Mouse (Mus musculus) neural tube, embryonic 11.5 days (tissue): ENCODE data around the gene Ptprj. TPM values are rescaled to one million over a fixed set of nuclear protein-coding genes. Genes with fewer than 3 reads are reported as not detected.

Experiments
- ATAC-seq: fragments of 200-750 bp; cut with Nextera tagmentation; 2 replicates; pipeline ENCODE4 v1.8.0; 2017; ENCODE audit warnings: moderate number of reproducible peaks, mild to moderate bottlenecking, moderate TSS enrichment, moderate library complexity; ENCODE audit not compliant: insufficient read depth, low FRiP score, low TSS enrichment
- DNase-seq: peaks from one replicate; pipeline ENCODE4 v3.0.0-alpha.2; 2015; ENCODE audit warnings: low spot score
- H3K27ac ChIP-seq: fragments of 300-500 bp; sonication (generic); 2 replicates; pipeline ENCODE4 v1.5.1; 2014; ENCODE audit warnings: low read depth, mild to moderate bottlenecking, low read length
- H3K27me3 ChIP-seq: fragments of 300-500 bp; sonication (generic); 2 replicates; pipeline ENCODE4 v1.6.1; 2014; ENCODE audit warnings: mild to moderate bottlenecking, low read length, mixed read lengths; ENCODE audit not compliant: control insufficient read depth, insufficient read depth
- H3K36me3 ChIP-seq: fragments of 300-500 bp; sonication (generic); 2 replicates; pipeline ENCODE4 v1.6.1; 2014; ENCODE audit warnings: mild to moderate bottlenecking, low read length, moderate library complexity, mixed read lengths; ENCODE audit not compliant: control insufficient read depth, insufficient read depth
- H3K4me1 ChIP-seq: fragments of 300-500 bp; sonication (generic); 2 replicates; pipeline ENCODE4 v1.6.1; 2014; ENCODE audit warnings: low read length, mixed read lengths; ENCODE audit not compliant: control insufficient read depth, insufficient read depth
- H3K4me2 ChIP-seq: fragments of 300-500 bp; sonication (generic); 2 replicates; pipeline ENCODE4 v1.6.1; 2014; ENCODE audit warnings: low read depth, mild to moderate bottlenecking, moderate library complexity
- H3K4me3 ChIP-seq: fragments of 300-500 bp; sonication (generic); 2 replicates; pipeline ENCODE4 v1.5.1; 2014; ENCODE audit warnings: low read depth, low read length
- H3K9ac ChIP-seq: fragments of 300-500 bp; sonication (generic); 2 replicates; pipeline ENCODE4 v1.6.1; 2014; ENCODE audit warnings: mild to moderate bottlenecking, low read length
- H3K9me3 ChIP-seq: fragments of 300-500 bp; sonication (generic); 2 replicates; pipeline ENCODE4 v1.6.1; 2016; ENCODE audit warnings: low read length; ENCODE audit not compliant: control insufficient read depth
- WGBS: fragments of 180-500 bp; shearing (Covaris S2); extraction: QIAGEN DNeasy Blood & Tissue Kit; methylation state at CpG from one replicate; pipeline ENCODE4 v1.1.7; 2014; 5-methylcytosine and 5-hydroxymethylcytosine counted together
- polyA plus RNA-seq: library from polyadenylated mRNA; unstranded; fragments of >200 nt; fragmentation: Nextera tagmentation; extraction: Ambion mirVana; gene quantifications from 2 replicates; pipeline ENCODE4 v1.2.1, GENCODE M21; 2014

Gene Ptprj
- polyA plus RNA-seq, 1 experiment from 2014 or later: 3.7 TPM

- Histone ChIP-seq H3K4me3 (no peak overlapping the region), H3K27ac (no peak overlapping the region)
- WGBS: 87% methylated on average over 2 of the region's 2 CpGs
These were observed 32.6 kb upstream of the Ptprj start for GRCm38 (mm10) chr2:90613006-90613405.

GRCm38 (mm10) chr2:90611959-90612571 is 31.6 kb upstream of the Ptprj start:
- 90% methylated on average over 10 of the region's 10 CpGs for WGBS

More at GRCm38 (mm10) chr2:90613006-90613405, 32.6 kb upstream of the Ptprj start:
- H3K27me3 ChIP-seq: no peaks in the 10 kb centered on the region
- no peak overlapping the region for H3K4me2 ChIP-seq
- no peaks in the 10 kb centered on the region for H3K4me1 ChIP-seq
- no peak for ATAC-seq
- H3K36me3 ChIP-seq: no peaks in the 10 kb centered on the region
- DNase-seq: no peak
- H3K9me3 ChIP-seq: no peaks in the 10 kb centered on the region
- H3K9ac ChIP-seq: no peak overlapping the region

GRCm38 (mm10) chr2:90601056-90601455 is 20.6 kb upstream of the Ptprj start:
- Histone ChIP-seq H3K36me3 (no peaks in the 10 kb centered on the region), H3K27ac (no peak overlapping the region), H3K4me1 (no peaks in the 10 kb centered on the region), H3K4me3 (no peak overlapping the region), H3K9ac (no peak overlapping the region), H3K27me3 (no peaks in the 10 kb centered on the region), H3K9me3 (no peaks in the 10 kb centered on the region), H3K4me2 (no peak overlapping the region)
- 91% methylated on average over 3 of the region's 3 CpGs for WGBS
- DNase-seq (no peak), ATAC-seq (no peak)

More at GRCm38 (mm10) chr2:90611959-90612571, 31.6 kb upstream of the Ptprj start:
- H3K4me3 ChIP-seq: no peak overlapping the region
- no peaks in the 10 kb centered on the region for H3K27me3 ChIP-seq
- H3K9ac ChIP-seq: no peak overlapping the region
- no peaks in the 10 kb centered on the region for H3K36me3 ChIP-seq
- ATAC-seq: no peak
- H3K4me2 ChIP-seq: no peak overlapping the region
- no peaks in the 10 kb centered on the region for H3K9me3 ChIP-seq
- no peak for DNase-seq
- H3K4me1 ChIP-seq: no peaks in the 10 kb centered on the region
- H3K27ac ChIP-seq: no peak overlapping the region

- Histone ChIP-seq H3K9ac (no peak overlapping the region), H3K4me2 (no peak overlapping the region), H3K4me1 (no peaks in the 10 kb centered on the region), H3K9me3 (no peaks in the 10 kb centered on the region), H3K36me3 (no peaks in the 10 kb centered on the region), H3K27me3 (no peaks in the 10 kb centered on the region), H3K4me3 (no peak overlapping the region), H3K27ac (no peak overlapping the region)
- ATAC-seq (no peak), DNase-seq (no peak)
- WGBS: 95% methylated on average over 1 of the region's 1 CpGs
These were observed 7.7 kb upstream of the Ptprj start for GRCm38 (mm10) chr2:90588141-90588540.

- Histone ChIP-seq H3K36me3 (no peaks in the 10 kb centered on the region), H3K4me2 (no peak overlapping the region), H3K9me3 (no peaks in the 10 kb centered on the region), H3K9ac (no peak overlapping the region), H3K27me3 (no peaks in the 10 kb centered on the region), H3K27ac (no peak overlapping the region), H3K4me3 (no peak overlapping the region), H3K4me1 (peaks cover 3% of the 10 kb centered on the region; the same call in 1 of the 2 replicates)
- DNase-seq (no peak), ATAC-seq (no peak)
- 78% methylated on average over 4 of the region's 4 CpGs for WGBS
These were observed 4.1 kb upstream of the Ptprj start for GRCm38 (mm10) chr2:90584506-90584905.

GRCm38 (mm10) chr2:90583628-90584131 is 3.2 kb upstream of the Ptprj start:
- Histone ChIP-seq H3K4me2 (no peak overlapping the region), H3K4me3 (no peak overlapping the region), H3K4me1 (peaks cover 3% of the 10 kb centered on the region; the same call in 1 of the 2 replicates), H3K27me3 (no peaks in the 10 kb centered on the region), H3K9ac (no peak overlapping the region), H3K36me3 (no peaks in the 10 kb centered on the region), H3K9me3 (no peaks in the 10 kb centered on the region), H3K27ac (no peak overlapping the region)
- ATAC-seq (no peak), DNase-seq (no peak)
- WGBS: 46% methylated on average over 5 of the region's 5 CpGs

GRCm38 (mm10) chr2:90582814-90583213 is 2.4 kb upstream of the Ptprj start:
- Histone ChIP-seq H3K4me1 (peaks cover 3% of the 10 kb centered on the region; the same call in 1 of the 2 replicates), H3K9me3 (no peaks in the 10 kb centered on the region), H3K27me3 (no peaks in the 10 kb centered on the region), H3K9ac (no peak overlapping the region), H3K27ac (no peak overlapping the region), H3K4me2 (no peak overlapping the region), H3K36me3 (no peaks in the 10 kb centered on the region), H3K4me3 (no peak overlapping the region)
- WGBS: 69% methylated on average over 2 of the region's 2 CpGs
- no peak for DNase-seq
- no peak for ATAC-seq

GRCm38 (mm10) chr2:90582311-90582710 is 1.9 kb upstream of the Ptprj start:
- 80% methylated on average over 4 of the region's 4 CpGs for WGBS

GRCm38 (mm10) chr2:90581796-90582125 is 1.3 kb upstream of the Ptprj start:
- peaks cover 3% of the 10 kb centered on the region; the same call in 1 of the 2 replicates for H3K4me1 ChIP-seq
- 50% methylated on average over 1 of the region's 1 CpGs for WGBS
- H3K9ac ChIP-seq: no peak overlapping the region
- H3K9me3 ChIP-seq: no peaks in the 10 kb centered on the region
- no peak overlapping the region for H3K4me3 ChIP-seq
- ATAC-seq (no peak), DNase-seq (no peak)
- no peak overlapping the region for H3K27ac ChIP-seq
- H3K4me2 ChIP-seq: no peak overlapping the region
- no peaks in the 10 kb centered on the region for H3K36me3 ChIP-seq
- H3K27me3 ChIP-seq: no peaks in the 10 kb centered on the region

More at GRCm38 (mm10) chr2:90582311-90582710, 1.9 kb upstream of the Ptprj start:
- Histone ChIP-seq H3K36me3 (no peaks in the 10 kb centered on the region), H3K4me1 (peaks cover 3% of the 10 kb centered on the region; the same call in 1 of the 2 replicates), H3K9ac (no peak overlapping the region), H3K4me3 (no peak overlapping the region), H3K27ac (no peak overlapping the region), H3K4me2 (no peak overlapping the region), H3K9me3 (no peaks in the 10 kb centered on the region), H3K27me3 (no peaks in the 10 kb centered on the region)
- no peak for ATAC-seq
- no peak for DNase-seq
